Mouse (Mus musculus) E14TG2a.4 (cell line): ENCODE data around the gene Ttc25.

Experiments used
- H3K27me3 ChIP-seq: 2 replicates; pipeline ENCODE4 v1.6.1; 2014; ENCODE audit warnings: low read length, control low read depth; ENCODE audit not compliant: insufficient read depth
- H3K36me3 ChIP-seq: 2 replicates; pipeline ENCODE4 v1.6.1; 2014; ENCODE audit warnings: low read length, control low read depth; ENCODE audit not compliant: insufficient read depth
- H3K4me1 ChIP-seq: replicated peaks from 2 replicates; pipeline ENCODE4 v1.6.1; 2014; ENCODE audit warnings: low read depth, low read length, control low read depth
- H3K4me3 ChIP-seq: replicated peaks from 2 replicates; pipeline ENCODE4 v1.5.1; 2014; ENCODE audit warnings: mild to moderate bottlenecking, low read length
- H3K9me3 ChIP-seq: 2 replicates; pipeline ENCODE4 v1.6.1; 2014; ENCODE audit warnings: low read length, control low read depth
- CTCF ChIP-seq: conservative IDR thresholded peaks from 2 replicates; pipeline ENCODE4 v1.5.1; 2014; ENCODE audit warnings: low read length
- NANOG ChIP-seq: IDR thresholded peaks from 2 replicates; pipeline ENCODE4 v1.6.1; 2014; ENCODE audit warnings: borderline replicate concordance, low read length, mixed read lengths
- POU5F1 ChIP-seq: IDR thresholded peaks from 2 replicates; pipeline ENCODE4 v1.6.1; 2014; ENCODE audit warnings: low read length, borderline replicate concordance

Ttc25 gene

GRCm38 (mm10) chr11:100594608-100595007 lies 49.2 kb downstream of the Ttc25 start:
- Histone ChIP-seq H3K9me3 (no peaks in the 10 kb centered on the region), H3K4me1 (peaks cover 32% of the 10 kb centered on the region), H3K27me3 (no peaks in the 10 kb centered on the region), H3K36me3 (peaks cover 100% of the 10 kb centered on the region), H3K4me3 (no peak overlapping the region)
- TF ChIP-seq POU5F1 = no peak
- no peak for TF ChIP-seq CTCF
- TF ChIP-seq NANOG = no peak

DNA sequence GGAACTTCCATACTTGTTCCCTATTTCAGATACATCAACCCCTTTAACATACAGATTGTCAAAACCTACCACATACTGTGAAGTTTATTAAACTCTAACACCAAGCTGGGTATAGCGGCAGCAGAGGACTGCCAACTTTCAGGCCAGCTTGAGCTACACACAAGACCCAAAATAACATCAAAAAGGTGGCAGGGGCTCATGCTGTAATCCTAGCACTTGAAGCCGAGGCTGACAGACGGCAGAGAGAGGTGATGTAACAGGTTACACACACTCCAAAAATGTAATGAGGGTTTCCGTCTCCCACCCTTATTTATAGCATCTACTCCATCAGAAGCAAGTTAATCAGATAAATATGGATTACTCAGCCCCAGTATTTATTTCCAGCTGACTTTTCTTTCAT lies 50.1 kb downstream of the Ttc25 start:
- no peaks in the 10 kb centered on the region for H3K9me3 ChIP-seq
- no peaks in the 10 kb centered on the region for H3K27me3 ChIP-seq
- TF ChIP-seq POU5F1 (no peak), CTCF (no peak), NANOG (no peak)
- H3K36me3 ChIP-seq = peaks cover 100% of the 10 kb centered on the region
- no peak overlapping the region for H3K4me3 ChIP-seq
- peaks cover 33% of the 10 kb centered on the region for H3K4me1 ChIP-seq

DNA sequence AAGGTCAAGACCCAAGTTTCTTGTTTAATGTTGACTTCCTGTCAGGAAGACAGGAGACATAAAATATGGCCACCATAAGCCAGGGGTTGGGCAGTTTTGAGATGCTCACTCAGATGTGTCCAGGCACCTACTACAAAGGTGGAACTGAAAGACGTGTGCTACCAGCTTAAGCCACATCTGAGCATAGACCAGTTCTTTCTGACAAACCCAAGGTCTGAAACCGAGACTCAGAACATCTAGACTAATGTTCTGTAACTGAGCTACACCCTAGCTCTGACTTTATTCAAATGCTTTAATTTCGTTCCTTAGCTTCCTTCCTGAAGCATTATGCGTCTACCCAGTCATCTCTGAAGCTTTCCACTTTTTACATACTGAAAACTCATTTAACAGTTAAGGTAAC lies 52.7 kb downstream of the Ttc25 start:
- H3K4me1 ChIP-seq = peaks cover 39% of the 10 kb centered on the region
- H3K9me3 ChIP-seq = no peaks in the 10 kb centered on the region
- peaks cover 100% of the 10 kb centered on the region for H3K36me3 ChIP-seq
- no peak for TF ChIP-seq POU5F1
- no peak for TF ChIP-seq NANOG
- TF ChIP-seq CTCF = no peak
- no peaks in the 10 kb centered on the region for H3K27me3 ChIP-seq
- no peak overlapping the region for H3K4me3 ChIP-seq

DNA sequence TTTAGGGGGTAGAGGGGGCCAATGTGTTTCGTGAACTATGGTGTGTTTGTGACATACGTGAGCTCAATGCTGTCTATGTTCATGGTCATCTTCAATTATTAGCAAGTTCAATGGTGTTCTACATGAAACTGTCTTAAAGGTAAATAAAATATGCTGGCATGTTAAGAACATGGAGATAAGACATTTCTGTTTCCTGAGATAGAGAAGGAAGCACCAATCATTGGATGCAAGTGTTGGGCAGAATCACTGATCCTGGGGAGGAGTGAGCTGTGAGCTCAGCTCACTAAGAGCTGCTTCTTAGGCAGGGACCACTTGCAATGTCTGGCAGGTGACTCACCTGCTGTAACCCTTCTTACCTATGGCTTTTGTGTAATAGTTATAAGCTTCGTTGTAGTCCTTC lies 56.0 kb downstream of the Ttc25 start:
- H3K9me3 ChIP-seq = no peaks in the 10 kb centered on the region
- peaks cover 93% of the 10 kb centered on the region for H3K36me3 ChIP-seq
- H3K4me1 ChIP-seq = peaks cover 54% of the 10 kb centered on the region
- no peak overlapping the region for H3K4me3 ChIP-seq
- no peaks in the 10 kb centered on the region for H3K27me3 ChIP-seq
- TF ChIP-seq NANOG = no peak
- no peak for TF ChIP-seq CTCF
- no peak for TF ChIP-seq POU5F1

- Histone ChIP-seq H3K4me3 (no peak overlapping the region), H3K9me3 (no peaks in the 10 kb centered on the region), H3K4me1 (peaks cover 62% of the 10 kb centered on the region), H3K27me3 (no peaks in the 10 kb centered on the region), H3K36me3 (peaks cover 90% of the 10 kb centered on the region)
- TF ChIP-seq CTCF = no peak
- no peak for TF ChIP-seq POU5F1
Observed at GRCm38 (mm10) chr11:100603155-100603554, 57.7 kb downstream of the Ttc25 start.

- TF ChIP-seq CTCF = no peak
- TF ChIP-seq NANOG = no peak
- TF ChIP-seq POU5F1 = no peak
Observed at GRCm38 (mm10) chr11:100603813-100604212, 58.4 kb downstream of the Ttc25 start.

GRCm38 (mm10) chr11:100604321-100605005 lies 59.1 kb downstream of the Ttc25 start:
- Histone ChIP-seq H3K4me1 (peaks cover 69% of the 10 kb centered on the region), H3K36me3 (peaks cover 90% of the 10 kb centered on the region), H3K4me3 (no peak overlapping the region; the same call in 1 of the 2 replicates), H3K9me3 (no peaks in the 10 kb centered on the region), H3K27me3 (no peaks in the 10 kb centered on the region)
- TF ChIP-seq CTCF = no peak
- no peak for TF ChIP-seq NANOG
- no peak for TF ChIP-seq POU5F1

More at GRCm38 (mm10) chr11:100603813-100604212, 58.4 kb downstream of the Ttc25 start:
- H3K36me3 ChIP-seq = peaks cover 90% of the 10 kb centered on the region
- no peaks in the 10 kb centered on the region for H3K9me3 ChIP-seq
- no peak overlapping the region for H3K4me3 ChIP-seq
- H3K4me1 ChIP-seq = peaks cover 69% of the 10 kb centered on the region
- H3K27me3 ChIP-seq = no peaks in the 10 kb centered on the region

DNA sequence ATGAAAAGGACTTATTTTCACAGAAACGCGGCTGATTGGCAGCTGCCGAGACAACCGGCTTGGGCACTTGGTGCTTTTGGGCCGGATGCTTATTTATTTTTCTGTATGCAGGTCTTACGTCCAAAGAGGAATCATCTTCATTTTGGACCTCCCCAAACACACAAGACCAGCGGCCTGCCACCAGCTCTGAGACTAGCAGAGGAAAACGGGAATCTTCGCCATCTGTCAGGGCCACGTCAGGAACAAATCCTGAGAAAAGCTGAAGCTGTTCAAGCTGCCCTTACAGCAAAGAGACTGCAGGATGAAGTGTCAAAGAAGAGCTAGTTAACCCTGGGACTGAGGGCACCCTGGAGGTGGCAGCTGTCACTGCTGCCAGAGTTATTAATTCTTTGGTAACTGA lies 60.0 kb downstream of the Ttc25 start:
- H3K4me3 ChIP-seq = no peak overlapping the region; the same call in 1 of the 2 replicates
- peaks cover 76% of the 10 kb centered on the region for H3K4me1 ChIP-seq
- no peaks in the 10 kb centered on the region for H3K27me3 ChIP-seq
- no peaks in the 10 kb centered on the region for H3K9me3 ChIP-seq
- H3K36me3 ChIP-seq = peaks cover 90% of the 10 kb centered on the region
- no peak for TF ChIP-seq NANOG
- no peak for TF ChIP-seq POU5F1
- no peak for TF ChIP-seq CTCF

GRCm38 (mm10) chr11:100607121-100607520 lies 61.7 kb downstream of the Ttc25 start:
- Histone ChIP-seq H3K27me3 (no peaks in the 10 kb centered on the region), H3K9me3 (no peaks in the 10 kb centered on the region), H3K36me3 (peaks cover 90% of the 10 kb centered on the region), H3K4me1 (peaks cover 93% of the 10 kb centered on the region), H3K4me3 (no peak overlapping the region)
- TF ChIP-seq CTCF = no peak
- no peak for TF ChIP-seq POU5F1
- no peak for TF ChIP-seq NANOG
